Mouse (Mus musculus) megakaryocyte, embryonic 14.5 days (primary cell): Measurements from ENCODE around the gene Ppil4. TPM values are rescaled to one million over a fixed set of nuclear protein-coding genes. Genes with fewer than 3 reads are reported as not detected.

ENCODE experiments used
- H3K27me3 ChIP-seq: replicated peaks from 2 replicates; pipeline ENCODE3; 2012; ENCODE audit warnings: inconsistent platforms
- H3K36me3 ChIP-seq: replicated peaks from 2 replicates; pipeline ENCODE3; 2012; ENCODE audit warnings: low read length, inconsistent platforms, mixed read lengths
- H3K4me1 ChIP-seq: 2 replicates; pipeline ENCODE4 v1.6.1; 2012; ENCODE audit warnings: inconsistent platforms
- H3K4me3 ChIP-seq: replicated peaks from 2 replicates; pipeline ENCODE3; 2012; ENCODE audit warnings: moderate library complexity, mild to moderate bottlenecking, inconsistent platforms
- H3K9me3 ChIP-seq: 2 replicates; pipeline ENCODE4 v1.6.1; 2012; ENCODE audit warnings: inconsistent platforms
- FLI1 ChIP-seq: IDR thresholded peaks from 2 replicates; pipeline ENCODE4 v1.6.1; 2012; ENCODE audit warnings: low read length, inconsistent platforms, mixed read lengths
- GATA1 ChIP-seq: IDR thresholded peaks from 3 replicates; pipeline ENCODE4 v1.6.1; 2012; ENCODE audit warnings: mixed read lengths, low read length, inconsistent platforms, borderline replicate concordance
- polyA plus RNA-seq: library from polyadenylated mRNA; stranded (reverse); fragments of >175 nt; gene quantifications from 2 replicates; pipeline ENCODE4 v1.2.3, GENCODE M21; 2012; ENCODE audit warnings: low replicate concordance; ENCODE audit not compliant: insufficient read depth

The Ppil4 gene
- polyA plus RNA-seq, 1 experiment: 3.8 TPM

DNA sequence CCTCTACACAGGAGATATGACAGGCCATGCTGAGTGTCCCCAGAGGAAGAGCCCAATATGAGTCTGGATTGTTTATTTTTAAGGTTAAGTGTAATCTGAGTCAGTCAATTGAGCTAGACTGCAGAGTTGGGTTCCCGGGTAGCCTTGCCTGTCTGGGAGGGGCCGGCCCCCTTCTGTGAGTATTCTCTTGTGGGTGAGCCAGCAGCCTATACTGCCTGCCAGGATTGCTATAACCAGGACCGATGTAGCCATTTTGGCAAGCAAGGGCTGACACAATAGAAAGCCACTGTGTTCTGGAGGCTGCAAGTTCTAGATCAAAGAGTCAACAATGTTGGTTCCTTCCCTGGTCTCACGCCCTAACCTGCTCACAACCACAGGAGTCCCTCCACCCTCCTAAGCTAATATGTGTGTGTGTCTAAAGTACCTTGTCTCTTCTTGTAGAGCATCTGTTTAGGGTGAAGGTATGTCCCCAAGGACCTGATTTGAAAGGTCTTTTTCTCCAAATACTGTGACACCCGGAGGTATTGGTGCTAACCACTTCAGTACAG is 46.3 kb downstream of the Ppil4 start:
- Histone ChIP-seq H3K36me3 (no peaks in the 10 kb centered on the region), H3K27me3 (peaks cover 28% of the 10 kb centered on the region), H3K9me3 (no peaks in the 10 kb centered on the region), H3K4me1 (peaks cover 52% of the 10 kb centered on the region), H3K4me3 (no peak overlapping the region)
- TF ChIP-seq GATA1 (no peak), FLI1 (no peak)

DNA sequence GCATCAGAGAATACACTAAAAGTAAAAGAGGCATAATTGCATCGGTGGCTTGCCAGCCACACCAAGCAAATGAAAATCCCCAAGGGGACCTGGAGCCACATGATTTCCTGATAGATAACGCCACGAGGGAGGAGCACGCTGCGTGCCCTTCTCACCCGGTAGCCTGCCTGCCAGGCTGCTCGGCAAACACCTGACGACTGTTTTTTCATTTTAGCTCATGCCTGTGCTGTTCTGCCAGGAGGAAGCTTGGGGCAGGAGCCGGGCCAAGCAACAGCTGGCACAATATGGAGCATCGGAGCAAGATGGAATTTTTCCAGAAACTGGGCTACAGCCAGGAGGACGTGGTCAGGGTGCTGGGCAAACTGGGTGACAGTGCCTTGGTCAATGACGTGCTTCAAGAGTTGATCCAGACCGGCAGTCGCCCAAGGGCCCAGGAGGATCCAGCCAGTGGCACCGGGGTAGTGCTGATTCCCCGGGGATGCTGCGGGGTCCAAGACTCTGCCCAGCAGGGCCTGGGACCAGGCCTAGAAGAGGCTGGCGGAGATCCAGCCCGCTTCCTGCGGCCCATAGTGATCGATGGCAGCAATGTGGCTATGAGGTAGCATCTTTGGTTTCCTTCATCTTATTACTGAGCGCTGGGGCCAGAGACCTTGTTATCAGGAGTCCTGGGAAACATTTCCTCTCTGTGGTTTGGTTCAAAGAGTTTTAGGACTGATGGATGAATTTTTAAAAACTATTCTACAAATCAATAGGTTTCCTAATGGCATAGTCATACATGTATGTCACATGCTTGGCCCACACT is 47.1 kb downstream of the Ppil4 start:
- Histone ChIP-seq H3K4me1 (peaks cover 60% of the 10 kb centered on the region), H3K9me3 (no peaks in the 10 kb centered on the region), H3K36me3 (no peaks in the 10 kb centered on the region), H3K4me3 (no peak overlapping the region), H3K27me3 (peaks cover 23% of the 10 kb centered on the region)
- no peak for TF ChIP-seq GATA1
- TF ChIP-seq FLI1: no peak

DNA sequence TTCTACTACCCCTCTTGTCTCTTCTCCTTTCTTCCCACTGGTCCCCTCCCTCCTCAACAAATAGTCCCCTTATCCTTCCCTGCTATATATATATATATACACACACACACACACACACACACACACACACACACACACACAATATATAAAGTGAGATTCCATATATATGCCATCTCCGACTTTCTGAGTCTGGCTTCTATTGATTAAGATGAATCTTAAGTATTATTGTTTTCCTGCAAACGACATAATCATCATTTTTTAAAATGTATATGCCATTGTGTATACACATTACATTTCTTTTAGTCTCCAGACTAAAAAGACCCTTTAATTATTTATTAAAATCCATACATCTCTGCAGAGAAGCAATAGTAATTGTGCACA is 47.7 kb downstream of the Ppil4 start:
- H3K4me3 ChIP-seq: no peak overlapping the region
- no peaks in the 10 kb centered on the region for H3K36me3 ChIP-seq
- no peaks in the 10 kb centered on the region for H3K9me3 ChIP-seq
- TF ChIP-seq GATA1 (no peak), FLI1 (no peak)
- peaks cover 64% of the 10 kb centered on the region for H3K4me1 ChIP-seq
- peaks cover 20% of the 10 kb centered on the region for H3K27me3 ChIP-seq

DNA sequence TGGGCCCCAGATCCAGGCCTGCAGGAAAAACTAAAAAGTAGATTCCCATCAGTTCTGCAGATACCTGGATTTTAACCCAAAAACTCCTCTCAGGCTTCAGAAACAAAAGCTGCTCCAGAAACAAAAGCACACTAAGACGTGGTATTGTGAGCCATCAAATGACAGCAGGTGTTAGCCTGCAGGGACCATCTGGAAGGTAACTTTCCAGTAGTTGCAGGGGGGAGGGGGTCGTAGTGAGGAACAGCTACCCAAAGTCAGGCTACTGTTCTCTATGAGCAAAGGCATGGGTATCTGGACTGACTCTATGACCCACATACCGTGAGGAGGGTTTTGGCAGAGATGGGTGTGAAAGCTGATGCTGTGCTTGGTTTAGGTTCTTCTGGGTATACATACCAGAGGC is 48.1 kb downstream of the Ppil4 start:
- TF ChIP-seq GATA1 (no peak), FLI1 (no peak)
- H3K4me1 ChIP-seq: peaks cover 67% of the 10 kb centered on the region
- H3K27me3 ChIP-seq: peaks cover 16% of the 10 kb centered on the region
- H3K9me3 ChIP-seq: no peaks in the 10 kb centered on the region
- peak overlapping the region; percentile 11 for H3K4me3 ChIP-seq
- H3K36me3 ChIP-seq: no peaks in the 10 kb centered on the region

DNA sequence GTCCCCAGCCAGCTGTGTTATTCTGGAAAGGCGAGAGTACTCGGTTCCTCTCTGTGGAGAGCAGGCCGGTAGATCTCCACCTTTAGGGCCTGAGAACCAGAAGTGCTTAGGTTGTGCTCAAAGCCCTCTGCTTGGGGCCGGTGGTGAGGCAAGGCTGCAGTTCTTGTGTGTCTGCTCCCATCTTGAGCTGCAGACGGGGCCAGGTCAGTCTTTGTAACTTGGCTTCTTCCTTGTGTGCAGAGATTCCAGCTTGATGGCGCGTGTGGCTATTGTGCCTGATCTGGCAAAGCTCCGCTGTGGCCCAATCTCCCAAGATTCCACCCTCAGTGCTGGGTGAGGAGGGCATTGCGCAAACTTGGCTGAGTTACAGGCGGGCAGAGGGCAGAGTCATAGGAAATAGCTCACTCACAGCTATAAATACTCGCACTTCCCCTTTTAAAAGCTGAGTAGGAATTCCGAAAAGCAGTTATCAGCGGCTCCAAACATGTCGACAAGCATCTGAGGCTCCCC is 48.9 kb downstream of the Ppil4 start:
- Histone ChIP-seq H3K9me3 (no peaks in the 10 kb centered on the region), H3K36me3 (no peaks in the 10 kb centered on the region), H3K4me3 (peak overlapping the region; percentile 88), H3K4me1 (peaks cover 76% of the 10 kb centered on the region), H3K27me3 (peaks cover 9% of the 10 kb centered on the region)
- TF ChIP-seq GATA1: no peak
- TF ChIP-seq FLI1: no peak

DNA sequence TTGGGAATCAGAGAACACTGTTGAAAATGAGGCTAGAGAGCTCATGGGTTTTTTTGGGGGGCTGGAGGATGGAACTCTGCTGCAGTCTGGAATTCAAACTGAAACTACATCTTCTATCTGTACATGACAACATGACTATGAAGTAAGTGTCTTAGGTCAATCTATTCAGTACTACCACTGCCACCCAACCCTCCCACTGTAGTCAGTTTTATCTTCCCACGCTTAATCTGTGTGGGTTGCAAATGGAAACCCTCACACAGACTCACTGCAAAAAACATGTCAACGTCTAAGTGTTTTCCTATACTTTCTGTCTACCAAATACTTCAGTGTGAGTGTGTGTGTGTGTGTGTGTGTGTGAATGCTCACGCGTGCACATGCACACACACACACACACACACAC is 50.5 kb downstream of the Ppil4 start:
- Histone ChIP-seq H3K4me1 (peaks cover 91% of the 10 kb centered on the region), H3K27me3 (peaks cover 6% of the 10 kb centered on the region), H3K9me3 (no peaks in the 10 kb centered on the region), H3K4me3 (no peak overlapping the region), H3K36me3 (no peaks in the 10 kb centered on the region)
- TF ChIP-seq GATA1 (no peak), FLI1 (no peak)

DNA sequence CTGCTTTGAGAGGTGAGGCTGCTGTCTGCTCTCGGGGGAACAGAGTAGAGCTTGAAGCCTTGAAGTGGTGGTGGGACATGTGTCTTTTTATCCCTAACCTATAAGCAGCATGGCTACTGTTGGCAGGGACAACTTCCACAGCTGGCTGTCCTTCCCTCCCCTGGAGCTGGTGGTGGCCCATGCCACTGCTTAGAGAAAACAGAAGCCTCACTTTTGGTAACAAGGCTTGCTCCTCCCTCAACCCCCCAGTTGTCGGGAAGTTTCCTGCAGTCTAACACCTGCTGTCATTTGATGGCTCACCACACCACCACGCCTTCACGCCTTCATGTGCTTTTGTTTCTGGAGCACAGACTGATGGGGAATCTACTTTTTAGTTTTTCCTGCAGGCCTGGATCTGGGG is 51.5 kb downstream of the Ppil4 start:
- H3K9me3 ChIP-seq: no peaks in the 10 kb centered on the region
- no peak overlapping the region for H3K4me3 ChIP-seq
- peaks cover 3% of the 10 kb centered on the region for H3K27me3 ChIP-seq
- H3K4me1 ChIP-seq: peaks cover 96% of the 10 kb centered on the region
- TF ChIP-seq FLI1: no peak
- no peak for TF ChIP-seq GATA1
- no peaks in the 10 kb centered on the region for H3K36me3 ChIP-seq

DNA sequence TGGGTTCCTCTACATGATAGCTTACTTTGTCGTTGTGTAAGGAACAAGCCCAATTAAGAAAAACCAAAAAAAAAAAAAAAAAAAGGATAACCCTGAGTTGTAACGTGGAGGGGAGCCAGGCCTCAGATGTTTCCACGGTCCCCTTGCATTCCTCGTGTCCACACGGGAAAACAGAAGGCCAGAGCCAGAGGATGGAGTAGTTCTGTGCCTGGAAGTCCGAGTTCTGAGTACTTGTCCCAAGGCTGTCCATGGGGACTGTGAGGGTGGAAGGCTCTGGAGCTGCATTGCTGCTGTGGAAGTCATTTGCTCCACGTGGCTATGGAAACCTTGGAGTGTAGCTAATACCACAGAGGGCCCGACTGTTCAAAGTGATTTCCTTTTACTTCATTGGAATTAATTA is 52.4 kb downstream of the Ppil4 start:
- Histone ChIP-seq H3K9me3 (no peaks in the 10 kb centered on the region), H3K36me3 (no peaks in the 10 kb centered on the region), H3K27me3 (peaks cover 2% of the 10 kb centered on the region), H3K4me3 (no peak overlapping the region), H3K4me1 (peaks cover 96% of the 10 kb centered on the region)
- TF ChIP-seq GATA1: no peak
- no peak for TF ChIP-seq FLI1

DNA sequence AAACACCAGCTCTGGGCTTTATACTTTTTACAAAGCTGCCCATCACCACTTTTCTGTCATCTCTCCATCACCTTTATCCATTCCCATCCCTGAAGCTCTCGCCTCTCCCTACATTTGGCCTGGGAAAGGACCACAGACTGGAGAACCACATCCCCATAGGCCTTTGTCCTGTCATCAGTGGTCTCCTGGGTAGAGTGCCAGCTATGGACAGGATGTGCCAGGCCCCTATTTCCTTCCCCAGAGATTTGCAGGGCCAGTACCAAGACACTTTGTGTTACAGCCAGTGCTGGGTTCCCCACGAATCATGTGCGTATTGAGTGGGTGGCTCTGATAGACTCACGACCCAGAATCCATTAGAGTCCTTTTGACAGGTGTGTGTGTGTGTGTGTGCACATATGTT is 53.3 kb downstream of the Ppil4 start:
- H3K36me3 ChIP-seq: no peaks in the 10 kb centered on the region
- H3K4me1 ChIP-seq: peaks cover 96% of the 10 kb centered on the region
- no peak for TF ChIP-seq GATA1
- no peak for TF ChIP-seq FLI1
- peaks cover 6% of the 10 kb centered on the region for H3K27me3 ChIP-seq
- no peaks in the 10 kb centered on the region for H3K9me3 ChIP-seq
- H3K4me3 ChIP-seq: no peak overlapping the region

DNA sequence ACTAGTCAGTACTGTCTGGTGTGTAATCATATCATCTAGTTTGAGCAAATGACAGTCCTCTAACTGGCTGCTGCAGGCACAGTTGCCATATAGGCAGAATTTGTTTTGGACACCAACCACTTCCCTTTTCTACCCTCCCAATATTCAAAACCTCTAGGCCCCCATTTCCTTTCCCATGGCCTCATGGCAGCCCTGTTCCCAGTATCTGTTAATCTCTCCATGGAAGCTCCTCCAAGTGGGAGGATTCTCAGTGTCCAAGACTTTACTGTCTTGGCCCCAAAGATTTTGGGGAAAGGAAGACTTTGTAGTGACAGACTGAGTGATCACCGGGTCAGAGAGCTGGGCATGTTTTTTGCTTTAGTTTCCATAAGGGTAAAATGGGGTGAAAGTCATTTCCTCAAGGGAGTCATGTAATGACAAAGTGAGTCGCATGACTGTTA is 54.5 kb downstream of the Ppil4 start:
- Histone ChIP-seq H3K4me3 (no peak overlapping the region), H3K4me1 (peaks cover 84% of the 10 kb centered on the region), H3K27me3 (peaks cover 6% of the 10 kb centered on the region), H3K36me3 (no peaks in the 10 kb centered on the region), H3K9me3 (no peaks in the 10 kb centered on the region)
- TF ChIP-seq GATA1 (no peak), FLI1 (no peak)
